ENCODE assay signal across 8 mouse cellular contexts in genomic region chr8:83049616-83050015, GRCm38 (mm10).
DNase-seq lines count a peak whose midpoint lies in the region; ATAC-seq and TF ChIP-seq lines count a peak whose summit lies in the region.

No protein-coding gene starts in this region.

- H3K4me2 ChIP-seq in hindbrain, embryonic 13.5 days: no peak overlapping the region
- peak overlapping the region; percentile 22 for H3K4me2 ChIP-seq in limb, embryonic 13.5 days (replicated peaks)
- H3K4me2 ChIP-seq in liver, embryonic 12.5 days: no peak overlapping the region

- H3K9me3 ChIP-seq in hindbrain, embryonic 13.5 days: no peaks in the 10 kb centered on the region
- H3K9me3 ChIP-seq in limb, embryonic 13.5 days: no peaks in the 10 kb centered on the region
- H3K9me3 ChIP-seq in liver, embryonic 12.5 days (replicated peaks): no peaks in the 10 kb centered on the region

- H3K9ac ChIP-seq in hindbrain, embryonic 13.5 days: no peak overlapping the region
- H3K9ac ChIP-seq in limb, embryonic 13.5 days: no peak overlapping the region
- no peak overlapping the region for H3K9ac ChIP-seq in liver, embryonic 12.5 days

- no peak for ATAC-seq in hindbrain, embryonic 13.5 days (ENCODE audit: low FRiP score)
- ATAC-seq in limb, embryonic 13.5 days (ENCODE audit: low FRiP score, low read depth): peak; percentile 57
- no peak for ATAC-seq in liver, embryonic 12.5 days

- no peak for TF ChIP-seq CTCF in brain, embryonic 14.5 days (IDR thresholded peaks at IDR 0.05; ENCODE audit: borderline replicate concordance, extremely low read depth, insufficient read depth, insufficient read length)

- no peak overlapping the region for H3K4me3 ChIP-seq in hindbrain, embryonic 13.5 days
- no peak overlapping the region for H3K4me3 ChIP-seq in limb, embryonic 13.5 days
- H3K4me3 ChIP-seq in liver, embryonic 12.5 days: no peak overlapping the region

- peaks cover 24% of the 10 kb centered on the region for H3K4me1 ChIP-seq in hindbrain, embryonic 13.5 days (replicated peaks)
- H3K4me1 ChIP-seq in limb, embryonic 13.5 days: peaks cover 42% of the 10 kb centered on the region
- H3K4me1 ChIP-seq in liver, embryonic 12.5 days: no peaks in the 10 kb centered on the region

- 51% methylated on average over 1 of the region's 1 CpGs for WGBS in hindbrain, embryonic 13.5 days
- 55% methylated on average over 1 of the region's 1 CpGs for WGBS in limb, embryonic 13.5 days
- WGBS in liver, embryonic 12.5 days (ENCODE audit: insufficient replicate concordance): 79% methylated on average over 1 of the region's 1 CpGs

- no peaks in the 10 kb centered on the region for H3K36me3 ChIP-seq in hindbrain, embryonic 13.5 days
- H3K36me3 ChIP-seq in limb, embryonic 13.5 days: no peaks in the 10 kb centered on the region
- H3K36me3 ChIP-seq in liver, embryonic 12.5 days: no peaks in the 10 kb centered on the region

- H3K27me3 ChIP-seq in hindbrain, embryonic 13.5 days: no peaks in the 10 kb centered on the region
- H3K27me3 ChIP-seq in limb, embryonic 13.5 days: no peaks in the 10 kb centered on the region
- H3K27me3 ChIP-seq in liver, embryonic 12.5 days (replicated peaks): no peaks in the 10 kb centered on the region

- TF ChIP-seq POLR2A in brain, embryonic 14.5 days (IDR thresholded peaks at IDR 0.05; ENCODE audit: borderline replicate concordance, extremely low read depth, insufficient read depth, insufficient read length, poor library complexity, severe bottlenecking): no peak

- DNase-seq in gastrocnemius, postnatal 10 days: peak; percentile 20
- no peak for DNase-seq in gastrocnemius, adult 18-20 months (ENCODE audit: low spot score)
- DNase-seq in brain, embryonic 14.5 days (ENCODE audit: low read depth): peak; percentile 74
- no peak for DNase-seq in left cerebral cortex, adult 9 months (ENCODE audit: low spot score in 2 of 2)
- no peak for DNase-seq in ovary, adult 18-20 months (ENCODE audit: low spot score)

- peak overlapping the region; percentile 50 for H3K27ac ChIP-seq in hindbrain, embryonic 13.5 days
- peak overlapping the region; percentile 86 for H3K27ac ChIP-seq in limb, embryonic 13.5 days
- no peak overlapping the region for H3K27ac ChIP-seq in liver, embryonic 12.5 days

Comparison
In these comparisons a context has a peak if more than half of its experiments do, and no peak if none do; other contexts are left out.
1. DNase-seq: peak in gastrocnemius, postnatal 10 days (single experiment) and brain, embryonic 14.5 days (single experiment); none in gastrocnemius, adult 18-20 months (single experiment), left cerebral cortex, adult 9 months (0 of 2) and ovary, adult 18-20 months (single experiment).